Mouse (Mus musculus) lung, embryonic 14.5 days (tissue): ENCODE measurements around the gene Por. TPM values are rescaled to one million over a fixed set of nuclear protein-coding genes. Genes with fewer than 3 reads are reported as not detected.

Experiments
- ATAC-seq: fragments of 200-750 bp; cut with Nextera tagmentation; 2 replicates; pipeline ENCODE4 v1.8.0; 2017; ENCODE audit warnings: mild to moderate bottlenecking, moderate TSS enrichment, moderate library complexity; ENCODE audit not compliant: insufficient read depth
- DNase-seq: peaks from one replicate; pipeline ENCODE4 v3.0.0-alpha.2; 2015
- H3K27ac ChIP-seq: fragments of 300-500 bp; sonication (generic); 2 replicates; pipeline ENCODE4 v1.5.1; 2014; ENCODE audit warnings: low read depth, mild to moderate bottlenecking, moderate library complexity
- H3K27me3 ChIP-seq: fragments of 300-500 bp; sonication (generic); 2 replicates; pipeline ENCODE4 v1.6.1; 2014; ENCODE audit warnings: low read length, control low read depth; ENCODE audit not compliant: insufficient read depth
- H3K36me3 ChIP-seq: fragments of 300-500 bp; sonication (generic); 2 replicates; pipeline ENCODE4 v1.6.1; 2014; ENCODE audit warnings: control low read depth; ENCODE audit not compliant: insufficient read depth
- H3K4me1 ChIP-seq: fragments of 300-500 bp; sonication (generic); 2 replicates; pipeline ENCODE4 v1.6.1; 2014; ENCODE audit warnings: antibody characterized with exemption, control low read depth; ENCODE audit not compliant: insufficient read depth
- H3K4me2 ChIP-seq: fragments of 300-500 bp; sonication (generic); 2 replicates; pipeline ENCODE4 v1.6.1; 2014; ENCODE audit warnings: mild to moderate bottlenecking
- H3K4me3 ChIP-seq: fragments of 300-500 bp; sonication (generic); 2 replicates; pipeline ENCODE4 v1.5.1; 2014; ENCODE audit warnings: low read depth, low read length
- H3K9ac ChIP-seq: fragments of 300-500 bp; sonication (generic); 2 replicates; pipeline ENCODE4 v1.6.1; 2014
- H3K9me3 ChIP-seq: fragments of 300-500 bp; sonication (generic); 2 replicates; pipeline ENCODE4 v1.6.1; 2016; ENCODE audit warnings: low read depth, low read length, control low read depth
- CTCF ChIP-seq: IDR thresholded peaks from 2 replicates; pipeline ENCODE4 v1.5.1; 2016; ENCODE audit warnings: antibody characterized with exemption, low read depth
- WGBS: fragments of 180-500 bp; shearing (Covaris S2); extraction: QIAGEN DNeasy Blood & Tissue Kit; methylation state at CpG from one replicate; pipeline ENCODE4 v1.1.7; 2014; 5-methylcytosine and 5-hydroxymethylcytosine counted together
- polyA plus RNA-seq: library from polyadenylated mRNA; unstranded; fragments of >200 nt; fragmentation: Nextera tagmentation; extraction: Ambion mirVana; gene quantifications from 2 replicates; pipeline ENCODE4 v1.2.1, GENCODE M21; 2014

Por gene
- polyA plus RNA-seq, 1 experiment from 2014 or later: 52.7 TPM

- WGBS: 73% methylated on average over 6 of the region's 6 CpGs
- H3K36me3 ChIP-seq: no peaks in the 10 kb centered on the region
- H3K4me1 ChIP-seq: no peaks in the 10 kb centered on the region
- no peak overlapping the region for H3K27ac ChIP-seq
- H3K9me3 ChIP-seq: no peaks in the 10 kb centered on the region
- no peaks in the 10 kb centered on the region for H3K27me3 ChIP-seq
- H3K4me2 ChIP-seq: no peak overlapping the region
- no peak for TF ChIP-seq CTCF
- no peak overlapping the region for H3K4me3 ChIP-seq
- ATAC-seq (no peak), DNase-seq (no peak)
- no peak overlapping the region for H3K9ac ChIP-seq
Measured at GRCm38 (mm10) chr5:135680967-135681545, 11.2 kb downstream of the Por start.

GRCm38 (mm10) chr5:135682009-135682408 is 12.2 kb downstream of the Por start:
- no peak for DNase-seq
- no peak for ATAC-seq
- no peak for TF ChIP-seq CTCF
- H3K4me1 ChIP-seq: no peaks in the 10 kb centered on the region
- no peaks in the 10 kb centered on the region for H3K27me3 ChIP-seq
- no peaks in the 10 kb centered on the region for H3K36me3 ChIP-seq
- H3K9ac ChIP-seq: no peak overlapping the region
- no peak overlapping the region for H3K4me2 ChIP-seq
- WGBS: 95% methylated on average over 5 of the region's 5 CpGs
- no peak overlapping the region for H3K4me3 ChIP-seq
- H3K27ac ChIP-seq: no peak overlapping the region
- H3K9me3 ChIP-seq: no peaks in the 10 kb centered on the region

GRCm38 (mm10) chr5:135682942-135683570 is 13.2 kb downstream of the Por start:
- no peak overlapping the region for H3K4me2 ChIP-seq
- ATAC-seq (no peak), DNase-seq (no peak)
- H3K9me3 ChIP-seq: no peaks in the 10 kb centered on the region
- no peak for TF ChIP-seq CTCF
- no peak overlapping the region for H3K27ac ChIP-seq
- H3K4me1 ChIP-seq: no peaks in the 10 kb centered on the region
- WGBS: 57% methylated on average over 12 of the region's 12 CpGs
- H3K27me3 ChIP-seq: no peaks in the 10 kb centered on the region
- no peak overlapping the region for H3K9ac ChIP-seq
- no peaks in the 10 kb centered on the region for H3K36me3 ChIP-seq
- H3K4me3 ChIP-seq: no peak overlapping the region

- Histone ChIP-seq H3K36me3 (no peaks in the 10 kb centered on the region), H3K4me1 (peaks cover 5% of the 10 kb centered on the region; the same call in 1 of the 2 replicates), H3K27ac (no peak overlapping the region), H3K27me3 (no peaks in the 10 kb centered on the region), H3K9me3 (no peaks in the 10 kb centered on the region), H3K9ac (no peak overlapping the region; the same call in 1 of the 2 replicates), H3K4me3 (0 out of 2 replicates have a peak overlapping the region, but pooled peaks have one; percentile 81), H3K4me2 (peak overlapping the region; percentile 93)
- 77% methylated on average over 5 of the region's 5 CpGs for WGBS
- ATAC-seq: no peak
- DNase-seq: no peak
- TF ChIP-seq CTCF: no peak
Measured at GRCm38 (mm10) chr5:135690401-135690800, 20.6 kb downstream of the Por start.

GRCm38 (mm10) chr5:135691266-135691665 is 21.4 kb downstream of the Por start:
- no peak for TF ChIP-seq CTCF
- Histone ChIP-seq H3K27ac (no peak overlapping the region), H3K9me3 (no peaks in the 10 kb centered on the region), H3K4me3 (no peak overlapping the region), H3K4me2 (no peak overlapping the region), H3K4me1 (peaks cover 5% of the 10 kb centered on the region; the same call in 1 of the 2 replicates), H3K27me3 (no peaks in the 10 kb centered on the region), H3K9ac (no peak overlapping the region), H3K36me3 (no peaks in the 10 kb centered on the region)
- ATAC-seq: no peak
- WGBS: 68% methylated on average over 4 of the region's 4 CpGs
- DNase-seq: no peak

- Histone ChIP-seq H3K27ac (no peak overlapping the region), H3K27me3 (no peaks in the 10 kb centered on the region), H3K9ac (no peak overlapping the region), H3K4me3 (no peak overlapping the region), H3K4me2 (no peak overlapping the region), H3K9me3 (no peaks in the 10 kb centered on the region), H3K4me1 (peaks cover 3% of the 10 kb centered on the region; the same call in 1 of the 2 replicates), H3K36me3 (no peaks in the 10 kb centered on the region)
- no peak for ATAC-seq
- WGBS: 95% methylated on average over 5 of the region's 5 CpGs
- no peak for DNase-seq
- no peak for TF ChIP-seq CTCF
Measured at GRCm38 (mm10) chr5:135693281-135693853, 23.5 kb downstream of the Por start.

DNA sequence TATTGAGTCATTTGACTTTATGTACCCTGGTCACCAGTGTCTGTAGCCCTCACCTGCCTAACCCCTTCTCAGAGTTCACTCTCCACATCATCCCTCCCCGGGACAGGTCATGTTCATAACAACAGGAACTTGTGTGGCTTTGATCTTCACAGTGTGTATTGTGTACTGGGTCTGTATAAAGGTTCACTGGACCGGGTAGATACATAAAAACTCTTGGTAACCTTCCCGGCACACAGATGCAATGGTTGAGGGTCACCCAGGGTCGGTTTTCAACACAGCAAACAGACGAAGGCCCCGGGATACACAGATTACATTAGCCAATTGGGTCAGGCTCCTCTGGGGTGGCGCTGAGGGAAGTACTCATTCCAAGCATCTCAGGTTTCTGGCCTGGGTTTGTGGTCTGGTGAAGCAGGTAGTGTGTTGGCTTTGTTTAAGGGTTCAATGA is 25.5 kb downstream of the Por start:
- no peak for TF ChIP-seq CTCF
- Histone ChIP-seq H3K36me3 (no peaks in the 10 kb centered on the region), H3K9me3 (no peaks in the 10 kb centered on the region), H3K9ac (no peak overlapping the region), H3K27ac (no peak overlapping the region), H3K27me3 (no peaks in the 10 kb centered on the region), H3K4me1 (0 out of 2 replicates have a peak, but pooled peaks cover under 1% of the 10 kb centered on the region), H3K4me2 (no peak overlapping the region), H3K4me3 (no peak overlapping the region)
- ATAC-seq (no peak; the same call in 1 of the 2 replicates), DNase-seq (no peak)
- WGBS: 46% methylated on average over 7 of the region's 7 CpGs
